Mouse (Mus musculus): ENCODE results near the gene Gm49721. TPM values are rescaled to one million over a fixed set of nuclear protein-coding genes. Genes with fewer than 3 reads are reported as not detected.

Gene Gm49721
- polyA plus RNA-seq (2015; fragmentation: Nextera tagmentation; extraction: Ambion mirVana), result 0.05 and 0.28 TPM in 2 replicates

DNA sequence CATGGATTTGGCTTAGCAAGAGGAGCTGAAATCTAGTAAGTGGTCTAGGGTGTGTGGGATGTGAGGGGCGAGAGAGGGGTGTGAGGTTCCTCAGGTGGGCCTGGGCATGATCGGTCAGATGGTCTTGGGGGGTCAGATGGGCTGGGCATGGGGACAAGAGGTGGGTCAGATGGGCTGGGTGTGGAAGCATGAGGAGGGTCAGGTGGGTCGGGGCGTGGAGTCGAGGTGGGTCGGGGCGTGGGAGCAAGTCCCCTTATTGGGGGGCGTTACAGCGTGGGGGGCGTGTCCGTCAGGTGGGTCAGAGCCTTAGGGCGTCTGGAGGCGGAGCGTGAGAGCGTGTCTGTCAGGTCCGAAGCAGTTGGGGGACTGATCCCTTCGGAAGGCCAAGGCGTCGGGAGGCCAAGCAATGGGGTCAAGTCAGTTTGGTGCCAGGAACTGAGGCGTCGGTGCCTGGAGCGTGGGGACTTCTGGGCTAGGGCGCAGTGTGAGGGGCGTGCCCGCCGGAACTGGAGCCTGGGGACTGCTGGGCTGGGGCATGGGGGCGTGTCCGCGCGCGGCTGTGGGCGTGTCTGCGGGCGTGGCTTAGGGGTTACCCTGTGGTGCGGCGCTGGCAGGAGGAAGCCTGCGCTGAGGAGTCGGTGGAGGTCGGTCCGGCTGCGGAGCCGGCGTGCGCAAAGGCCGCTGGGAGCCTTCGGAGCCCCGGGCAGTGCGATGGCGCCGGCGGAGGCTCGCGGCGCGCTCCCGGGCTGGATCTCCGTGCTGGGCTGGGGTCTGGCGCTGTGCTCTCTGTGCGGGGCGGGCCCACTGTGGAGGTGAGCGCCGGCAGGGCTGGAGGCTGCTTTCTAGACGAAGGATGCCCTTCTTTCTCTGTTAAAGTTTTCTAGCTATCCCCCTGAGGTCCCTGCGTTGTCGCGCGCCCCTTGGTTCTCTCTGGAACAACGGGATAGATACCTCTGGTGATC, at the start of gene Gm49721:
Gene Gm49721, plus strand, starts transcription at position 618 of the 962 bp plus-strand sequence.

DNA sequence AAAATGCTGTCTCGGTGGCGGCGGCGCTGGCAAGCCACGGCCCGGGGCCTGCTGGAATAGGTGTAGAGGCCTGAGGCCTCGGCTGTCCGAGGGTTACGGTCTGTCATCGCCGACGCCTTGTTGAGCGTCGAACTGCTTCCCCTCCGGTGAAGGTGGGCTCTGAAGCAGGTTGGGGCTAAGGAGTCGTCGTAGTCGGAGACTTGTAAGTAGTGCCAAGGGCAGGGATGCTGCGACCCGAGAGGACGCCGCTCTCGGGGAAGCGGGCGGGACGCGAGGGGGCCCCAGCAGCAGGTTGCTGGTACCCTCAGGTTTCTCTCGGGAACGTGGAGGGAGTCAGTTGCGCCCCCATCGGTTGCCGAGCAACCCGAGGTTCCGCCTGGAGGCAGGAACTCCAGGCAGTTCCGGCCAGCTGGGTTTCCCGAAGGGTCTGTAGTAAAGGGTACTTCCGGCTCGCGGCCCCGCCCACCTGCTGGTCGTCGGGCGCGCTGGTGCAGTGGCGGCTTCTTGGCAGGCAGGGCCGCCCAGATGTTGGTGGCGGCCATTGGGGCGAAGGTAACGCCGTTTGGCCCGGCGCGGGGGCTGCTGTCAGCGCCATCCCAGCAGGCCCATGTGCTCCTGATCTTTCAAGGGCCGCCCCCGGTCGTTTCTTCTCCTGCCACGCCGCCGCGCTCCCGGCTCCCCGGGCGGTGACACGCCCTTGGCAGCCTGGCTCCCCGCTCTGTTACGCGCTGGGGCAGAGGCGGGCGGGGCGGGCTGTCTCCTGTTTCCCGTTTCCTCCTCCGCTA, 30.5 kb upstream of the Gm49721 start, which contains the start of gene Rsph3b:
Gene Rsph3b, minus strand, starts transcription at position 699 of the 785 bp plus-strand sequence.

DNA sequence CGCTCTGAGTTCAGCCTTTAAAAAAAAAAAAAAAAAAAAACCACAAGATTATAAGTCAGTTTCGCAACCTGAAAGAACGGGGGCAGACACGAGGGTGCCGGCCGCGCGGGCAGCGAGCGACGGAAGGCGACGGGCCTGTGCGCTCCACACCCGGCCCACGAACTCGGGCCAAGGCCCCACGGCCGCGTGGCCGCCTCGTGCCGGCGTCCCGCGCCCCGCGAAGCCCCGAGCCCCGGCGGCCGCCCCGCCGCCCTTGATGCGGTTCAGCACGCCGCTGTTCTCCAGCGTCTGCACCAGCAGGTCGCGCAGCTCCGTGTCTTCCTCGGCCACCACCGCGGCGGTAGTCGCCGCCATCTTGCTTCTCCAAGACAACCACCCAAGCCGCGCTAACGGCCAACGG, 17.9 kb upstream of the Gm49721 start, which contains the start of gene Tagap1:
Gene Tagap1, minus strand, starts transcription at position 381 of the 400 bp plus-strand sequence.

DNA sequence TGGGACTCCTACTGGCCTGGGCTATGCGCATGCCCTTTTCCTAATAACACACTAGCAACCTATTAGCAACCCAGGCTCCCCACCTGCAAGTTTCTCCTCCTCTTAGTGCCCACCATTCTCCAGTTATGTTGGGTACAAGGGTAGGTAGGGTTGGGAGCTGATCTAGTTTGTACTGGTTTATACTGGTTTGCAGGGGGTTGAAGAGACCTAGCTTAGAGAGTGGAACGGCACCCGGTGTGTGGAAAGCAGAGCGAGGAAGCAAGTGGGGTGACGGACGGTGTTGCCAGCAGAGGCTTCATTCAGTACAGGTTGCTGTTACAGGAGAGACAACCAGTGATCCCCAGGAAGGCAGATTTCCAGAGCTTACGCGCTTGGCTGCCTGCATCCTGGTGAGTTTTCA, 8.4 kb upstream of the Gm49721 start, which contains the start of gene Rnaset2b:
Gene Rnaset2b, plus strand, starts transcription at position 301 of the 400 bp plus-strand sequence.

DNA sequence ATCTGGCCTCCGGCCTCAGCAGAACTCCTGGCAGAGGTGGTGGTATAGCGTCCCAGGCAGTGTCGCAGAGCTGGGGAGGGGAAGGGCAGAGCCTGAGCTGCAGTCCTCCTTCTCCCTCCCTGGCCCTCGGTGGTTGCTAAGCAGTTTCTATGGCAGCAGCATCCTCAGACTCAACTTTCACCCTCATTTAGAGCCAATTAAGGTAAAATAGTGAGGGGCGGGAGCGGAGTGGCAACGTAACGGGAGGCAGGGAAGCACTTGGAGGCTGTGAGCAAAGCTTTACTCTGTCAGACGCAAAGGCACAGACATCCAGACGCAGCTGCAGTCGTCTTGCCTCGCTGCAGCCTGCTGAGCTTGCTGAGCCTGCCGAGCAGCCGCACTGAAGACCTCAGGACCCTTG, 46.6 kb downstream of the Gm49721 start, which contains the start of gene Gm1604a:
Gene Gm1604a, plus strand, starts transcription at position 312 of the 400 bp plus-strand sequence.

Other genes starting within 250 kb of the Gm49721 start
- gene Ezr, start 196.1 kb upstream of the Gm49721 start, polyA plus RNA-seq (2015; fragmentation: Nextera tagmentation; extraction: Ambion mirVana), result 25.2 and 29.9 TPM in 2 replicates
- 36.1 and 50.7 TPM in 2 replicates for gene Rsph3b, start 30.2 kb upstream of the Gm49721 start, polyA plus RNA-seq (2015; fragmentation: Nextera tagmentation; extraction: Ambion mirVana)
- gene Tagap1, start 17.7 kb upstream of the Gm49721 start, polyA plus RNA-seq (2015; fragmentation: Nextera tagmentation; extraction: Ambion mirVana), result 21.3 and 32.0 TPM in 2 replicates
- gene Rnaset2b, start 8.3 kb upstream of the Gm49721 start, polyA plus RNA-seq (2015; fragmentation: Nextera tagmentation; extraction: Ambion mirVana), result 407 and 596 TPM in 2 replicates
- gene Gm1604a, start 46.7 kb downstream of the Gm49721 start, polyA plus RNA-seq (2015; fragmentation: Nextera tagmentation; extraction: Ambion mirVana), result not detected in 2 replicates
- 7.5 and 7.9 TPM in 2 replicates for gene Rps6ka2, start 191.2 kb downstream of the Gm49721 start, polyA plus RNA-seq (2015; fragmentation: Nextera tagmentation; extraction: Ambion mirVana)